Mouse (Mus musculus) liver, embryonic 14.5 days (tissue): ENCODE measurements around the gene Mid1.

Experiments
- CTCF ChIP-seq: IDR thresholded peaks from 2 replicates; pipeline ENCODE4 v1.5.1; 2016; ENCODE audit warnings: antibody characterized with exemption, low read depth, control low read depth
- EP300 ChIP-seq: IDR thresholded peaks from 2 replicates; pipeline ENCODE4 v1.6.1; 2016; ENCODE audit warnings: antibody characterized with exemption, low read depth

DNA sequence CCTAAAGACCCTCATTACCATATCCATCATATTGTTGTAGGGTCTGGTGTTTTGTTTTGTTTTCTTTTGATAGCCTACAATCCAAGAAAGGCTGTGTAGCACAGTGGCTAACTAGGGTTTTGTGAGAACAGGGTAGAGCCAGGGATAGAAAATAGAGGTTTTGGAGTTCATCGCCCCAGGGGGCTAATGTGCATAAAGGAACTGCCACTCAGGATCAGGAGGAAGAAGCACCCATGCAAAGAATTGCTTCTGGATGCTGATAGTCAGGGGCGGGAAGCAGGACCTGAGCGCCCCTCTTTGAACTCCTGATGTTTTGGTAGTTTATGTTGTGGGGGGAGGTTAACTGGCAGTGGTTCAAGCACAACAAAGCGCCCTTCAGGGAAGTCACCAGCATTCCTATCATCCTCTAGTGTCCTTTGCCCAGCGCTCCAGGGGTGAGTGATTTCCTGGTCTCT, 221.1 kb downstream of the Mid1 start:
- TF ChIP-seq EP300 (no peak), CTCF (no peak)
